Mouse (Mus musculus) gastrocnemius, postnatal 10 days (tissue): ENCODE measurements at regions not wholly inside any gene's neighbourhood (a gene's known extent, or its start where the extent isn't known, plus 50 kb on each side); places are given as distances from the start of the nearest gene placed in this dataset.

Experiments used
- DNase-seq: peaks from one replicate; pipeline ENCODE4 v3.0.0; 2021; ENCODE audit warnings: mixed read lengths

- DNase-seq = no peak
These were observed 146.8 kb upstream of the Foxq1 start for GRCm38 (mm10) chr13:31409123-31409513.

- no peak for DNase-seq
These were observed 134.4 kb upstream of the Foxq1 start for GRCm38 (mm10) chr13:31421556-31421955.

- DNase-seq = no peak
These were observed 132.3 kb upstream of the Foxq1 start for GRCm38 (mm10) chr13:31423599-31423998.

GRCm38 (mm10) chr13:31425825-31426500, 130.0 kb upstream of the Foxq1 start:
- DNase-seq = no peak

GRCm38 (mm10) chr13:31436434-31436833, 119.5 kb upstream of the Foxq1 start:
- no peak for DNase-seq

GRCm38 (mm10) chr13:31439761-31440627, 115.9 kb upstream of the Foxq1 start:
- no peak for DNase-seq

- no peak for DNase-seq
These were observed 97.1 kb upstream of the Foxq1 start for GRCm38 (mm10) chr13:31458883-31459282.

- no peak for DNase-seq
These were observed 90.8 kb upstream of the Foxq1 start for GRCm38 (mm10) chr13:31465141-31465540.

GRCm38 (mm10) chr13:31465711-31466110, 90.2 kb upstream of the Foxq1 start:
- DNase-seq = no peak

GRCm38 (mm10) chr13:31468131-31468530, 87.8 kb upstream of the Foxq1 start:
- no peak for DNase-seq

- no peak for DNase-seq
These were observed 87.0 kb upstream of the Foxq1 start for GRCm38 (mm10) chr13:31468983-31469382.

- DNase-seq = no peak
These were observed 83.6 kb upstream of the Foxq1 start for GRCm38 (mm10) chr13:31472366-31472765.

GRCm38 (mm10) chr13:31472804-31473203, 83.1 kb upstream of the Foxq1 start:
- DNase-seq = no peak

GRCm38 (mm10) chr13:31473275-31473674, 82.7 kb upstream of the Foxq1 start:
- DNase-seq = no peak

- peak; percentile 8 for DNase-seq
These were observed 80.1 kb upstream of the Foxq1 start for GRCm38 (mm10) chr13:31475845-31476244.

- DNase-seq = no peak
These were observed 78.6 kb upstream of the Foxq1 start for GRCm38 (mm10) chr13:31477171-31477867.

GRCm38 (mm10) chr13:31481105-31481844, 74.7 kb upstream of the Foxq1 start:
- no peak for DNase-seq

- DNase-seq = no peak
These were observed 69.6 kb upstream of the Foxq1 start for GRCm38 (mm10) chr13:31486373-31486772.

GRCm38 (mm10) chr13:31488186-31488585, 67.7 kb upstream of the Foxq1 start:
- DNase-seq = no peak

- DNase-seq = no peak
These were observed 52.7 kb upstream of the Foxq1 start for GRCm38 (mm10) chr13:31503191-31503590.

- DNase-seq = no peak
These were observed 52.1 kb upstream of the Foxq1 start for GRCm38 (mm10) chr13:31503832-31504231.

- no peak for DNase-seq
These were observed 51.6 kb upstream of the Foxq1 start for GRCm38 (mm10) chr13:31504316-31504715.
